In genomic region chr3:138251156-138251555, GRCm38 (mm10) we compare ENCODE assay signal across 19 mouse cellular contexts. TPM values are rescaled to one million over a fixed set of nuclear protein-coding genes. Genes with fewer than 3 reads are reported as not detected.
"Had no signal": no experiment of that assay in that cellular context is flagged by ENCODE, and none has a peak within 500 bp of the region (broad histone marks: within the 10 kb centered on the region; RNA-seq: fewer than 3 reads in every experiment).

No protein-coding gene starts in this region.

- H3K27ac ChIP-seq: neural tube, embryonic 15.5 days; stomach, embryonic 15.5 days; stomach, postnatal 0 days had no signal

- H3K9me3 ChIP-seq: neural tube, embryonic 15.5 days; stomach, embryonic 15.5 days had no signal

- H3K27me3 ChIP-seq: neural tube, embryonic 15.5 days; stomach, embryonic 15.5 days had no signal

- DNase-seq: retina, postnatal 1 day; right cerebral cortex, adult 18-20 months; right cerebral cortex, postnatal 14 days; right cerebral cortex, postnatal 25 days; right cerebral cortex, postnatal 4 days; spleen, adult 18-20 months; thymus, adult 18-20 months; thymus, adult 2 months; thymus, postnatal 14 days; thymus, postnatal 25 days; thymus, postnatal 36 days; thymus, postnatal 4 days had no signal

- H3K4me3 ChIP-seq: neural tube, embryonic 15.5 days; stomach, embryonic 15.5 days had no signal

- H3K4me2 ChIP-seq: neural tube, embryonic 15.5 days; stomach, embryonic 15.5 days had no signal

- H3K36me3 ChIP-seq: neural tube, embryonic 15.5 days; stomach, embryonic 15.5 days had no signal

- H3K4me1 ChIP-seq: neural tube, embryonic 15.5 days; stomach, embryonic 15.5 days had no signal

- H3K9ac ChIP-seq: neural tube, embryonic 15.5 days; stomach, embryonic 15.5 days had no signal

RNA-seq across cellular contexts. Expression of gene Adh7, which starts 33.6 kb away (rescaled TPM):
- polyA plus RNA-seq: spleen, adult 2 months had no signal

RNA-seq across cellular contexts. Expression of gene 4930579F01Rik, which starts 57.5 kb away (rescaled TPM):
- polyA plus RNA-seq: neural tube, embryonic 14.5 days; neural tube, embryonic 15.5 days; small intestine, adult 2 months; spleen, adult 2 months; thymus, adult 2 months; thymus, postnatal 0 days had no signal
